Mouse (Mus musculus) forebrain, embryonic 15.5 days (tissue): ENCODE measurements at regions not wholly inside any gene's neighbourhood (a gene's known extent, or its start where the extent isn't known, plus 50 kb on each side); places are given as distances from the start of the nearest gene placed in this dataset.

ENCODE experiments used
- ATAC-seq: fragments of 200-750 bp; cut with Nextera tagmentation; replicated peaks from 2 replicates; pipeline ENCODE4 v1.8.0; 2017; ENCODE audit warnings: mild to moderate bottlenecking, moderate TSS enrichment, moderate library complexity
- H3K27ac ChIP-seq: fragments of 300-500 bp; sonication (generic); replicated peaks from 2 replicates; pipeline ENCODE4 v1.5.1; 2015; ENCODE audit warnings: mild to moderate bottlenecking, inconsistent platforms
- H3K27me3 ChIP-seq: fragments of 300-500 bp; sonication (generic); 2 replicates; pipeline ENCODE4 v1.6.1; 2015; ENCODE audit warnings: inconsistent platforms
- H3K36me3 ChIP-seq: fragments of 300-500 bp; sonication (generic); 2 replicates; pipeline ENCODE4 v1.6.1; 2015; ENCODE audit warnings: mild to moderate bottlenecking, inconsistent platforms
- H3K4me1 ChIP-seq: fragments of 300-500 bp; sonication (generic); 2 replicates; pipeline ENCODE4 v1.6.1; 2015; ENCODE audit warnings: inconsistent platforms
- H3K4me2 ChIP-seq: fragments of 300-500 bp; sonication (generic); replicated peaks from 2 replicates; pipeline ENCODE4 v1.6.1; 2015; ENCODE audit warnings: mild to moderate bottlenecking, inconsistent platforms
- H3K4me3 ChIP-seq: fragments of 300-500 bp; sonication (generic); 2 replicates; pipeline ENCODE4 v1.5.1; 2015; ENCODE audit warnings: mild to moderate bottlenecking, inconsistent platforms
- H3K9ac ChIP-seq: fragments of 300-500 bp; sonication (generic); replicated peaks from 2 replicates; pipeline ENCODE4 v1.6.1; 2015; ENCODE audit warnings: mild to moderate bottlenecking, inconsistent platforms
- H3K9me3 ChIP-seq: fragments of 300-500 bp; sonication (generic); 2 replicates; pipeline ENCODE4 v1.6.1; 2016; ENCODE audit warnings: inconsistent platforms
- WGBS: fragments of 180-500 bp; shearing (Covaris S2); methylation state at CpG from one replicate; pipeline ENCODE4 v1.1.7; 2015; ENCODE audit warnings: mixed read lengths; 5-methylcytosine and 5-hydroxymethylcytosine counted together

DNA sequence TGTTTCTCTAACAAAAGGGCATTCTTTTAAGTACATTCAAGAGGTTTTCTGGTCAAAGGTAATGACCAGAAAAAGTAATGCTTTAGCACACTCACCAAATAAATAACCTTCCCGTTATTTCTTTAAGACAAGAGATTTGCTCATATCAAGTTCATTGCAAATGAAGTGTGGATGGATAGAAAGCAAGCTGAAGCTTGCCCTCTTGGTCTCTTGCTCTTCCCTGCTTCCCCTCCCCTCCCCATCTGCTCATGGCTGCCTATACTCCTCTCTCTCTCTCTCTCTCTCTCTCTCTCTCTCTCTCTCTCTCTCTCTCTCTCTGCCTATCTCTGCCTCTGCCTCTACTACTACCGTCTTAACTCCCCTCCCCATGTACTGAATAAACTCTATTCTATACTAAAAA, 147.7 kb upstream of the Rag2 start:
- no peak for ATAC-seq
- Histone ChIP-seq H3K9me3 (no peaks in the 10 kb centered on the region), H3K4me2 (no peak overlapping the region), H3K9ac (no peak overlapping the region), H3K36me3 (no peaks in the 10 kb centered on the region), H3K27ac (no peak overlapping the region), H3K27me3 (no peaks in the 10 kb centered on the region), H3K4me3 (no peak overlapping the region), H3K4me1 (no peaks in the 10 kb centered on the region)
- WGBS: 74% methylated on average over 2 of the region's 2 CpGs

- H3K9me3 ChIP-seq: no peaks in the 10 kb centered on the region
- 95% methylated on average over 2 of the region's 2 CpGs for WGBS
- no peak for ATAC-seq
Measured at GRCm38 (mm10) chr2:101490207-101490606, 134.3 kb upstream of the Rag2 start.

GRCm38 (mm10) chr2:101491762-101492161, 132.8 kb upstream of the Rag2 start:
- H3K4me3 ChIP-seq: no peak overlapping the region
- no peaks in the 10 kb centered on the region for H3K27me3 ChIP-seq
- WGBS: 83% methylated on average over 3 of the region's 3 CpGs
- no peak for ATAC-seq
- no peaks in the 10 kb centered on the region for H3K36me3 ChIP-seq
- no peak overlapping the region for H3K4me2 ChIP-seq
- H3K27ac ChIP-seq: no peak overlapping the region
- no peaks in the 10 kb centered on the region for H3K4me1 ChIP-seq
- no peak overlapping the region for H3K9ac ChIP-seq
- H3K9me3 ChIP-seq: no peaks in the 10 kb centered on the region

More at GRCm38 (mm10) chr2:101490207-101490606, 134.3 kb upstream of the Rag2 start:
- Histone ChIP-seq H3K4me2 (no peak overlapping the region), H3K36me3 (no peaks in the 10 kb centered on the region), H3K4me3 (no peak overlapping the region), H3K27me3 (no peaks in the 10 kb centered on the region), H3K4me1 (no peaks in the 10 kb centered on the region), H3K9ac (no peak overlapping the region), H3K27ac (no peak overlapping the region)

GRCm38 (mm10) chr2:101508116-101508515, 116.4 kb upstream of the Rag2 start:
- H3K9ac ChIP-seq: no peak overlapping the region
- H3K27me3 ChIP-seq: no peaks in the 10 kb centered on the region
- no peak overlapping the region for H3K4me2 ChIP-seq
- no peaks in the 10 kb centered on the region for H3K4me1 ChIP-seq
- H3K4me3 ChIP-seq: no peak overlapping the region
- H3K36me3 ChIP-seq: no peaks in the 10 kb centered on the region
- no peak overlapping the region for H3K27ac ChIP-seq
- ATAC-seq: no peak
- H3K9me3 ChIP-seq: no peaks in the 10 kb centered on the region
